Mouse (Mus musculus): ENCODE results near the gene Hk1. TPM values are rescaled to one million over a fixed set of nuclear protein-coding genes. Genes with fewer than 3 reads are reported as not detected.

Hk1 gene
- polyA plus RNA-seq, 1 experiment from 2014 or later: 28.2 TPM

DNA sequence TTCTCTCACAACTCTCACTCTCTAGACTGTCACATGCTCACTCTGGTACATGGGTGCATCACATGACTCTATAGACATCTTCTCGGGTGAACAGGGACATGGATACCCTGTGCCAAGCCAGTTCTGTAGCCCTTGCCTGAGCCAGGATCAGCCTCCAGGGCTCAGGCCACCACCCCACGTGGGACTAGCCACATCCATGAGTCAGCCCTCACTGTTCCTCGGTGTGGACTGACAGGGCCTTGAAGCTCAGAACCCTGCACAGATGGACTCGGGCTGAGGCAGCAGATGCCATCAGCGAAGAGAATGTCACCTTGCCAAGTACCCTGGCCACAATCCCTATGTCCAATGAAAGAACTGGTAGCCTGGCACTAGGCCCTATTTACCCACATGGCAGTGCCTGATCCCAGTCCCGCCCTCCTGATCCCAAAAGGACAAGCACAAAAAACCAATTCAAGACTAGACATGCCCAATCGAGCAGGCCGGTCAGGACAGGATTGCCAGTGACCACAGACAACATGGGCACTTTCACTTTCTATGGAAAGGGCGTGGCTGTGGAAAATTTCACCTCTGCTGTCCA, 59.2 kb downstream of the Hk1 start:
- no peaks in the 10 kb centered on the region for H3K27me3 ChIP-seq (ENCODE audit: control insufficient read depth, insufficient read depth, low read length)
- WGBS: 85% methylated on average over 9 of the region's 9 CpGs
- H3K9ac ChIP-seq (ENCODE audit: low read length): no peak overlapping the region
- H3K4me3 ChIP-seq (ENCODE audit: low read depth, low read length): no peak overlapping the region
- no peaks in the 10 kb centered on the region for H3K9me3 ChIP-seq (ENCODE audit: control insufficient read depth, low read length)
- DNase-seq (ENCODE audit: low spot score) (no peak), ATAC-seq (replicated peaks; ENCODE audit: low FRiP score) (no peak)
- no peaks in the 10 kb centered on the region for H3K4me1 ChIP-seq (replicated peaks; ENCODE audit: control insufficient read depth, insufficient read depth, low read length)
- H3K27ac ChIP-seq (ENCODE audit: low read depth, low read length): no peak overlapping the region
- no peaks in the 10 kb centered on the region for H3K36me3 ChIP-seq (ENCODE audit: control insufficient read depth, insufficient read depth, low read length)
- H3K4me2 ChIP-seq (ENCODE audit: low read depth, low read length, severe bottlenecking): no peak overlapping the region

DNA sequence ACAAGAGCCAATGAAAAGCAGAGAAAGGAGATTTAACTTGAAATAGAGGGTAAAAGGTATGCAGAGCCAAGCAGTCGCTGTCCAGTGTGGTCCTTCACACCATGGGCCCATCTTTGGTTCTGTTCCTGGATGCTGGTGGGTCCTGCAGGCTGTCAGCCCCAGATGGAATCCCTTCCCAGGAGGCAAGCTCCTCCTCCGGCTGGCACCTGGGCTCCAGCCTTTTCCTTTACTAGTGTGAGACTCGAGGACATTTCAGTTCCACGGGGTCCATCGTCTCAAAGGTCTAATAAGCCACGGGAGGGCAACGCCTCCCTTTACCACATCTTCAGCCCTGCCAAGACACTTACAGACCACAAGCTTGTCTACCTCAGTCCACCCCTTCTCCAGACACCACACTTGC, 60.6 kb downstream of the Hk1 start:
- Histone ChIP-seq H3K36me3 (ENCODE audit: control insufficient read depth, insufficient read depth, low read length) (no peaks in the 10 kb centered on the region), H3K9me3 (ENCODE audit: control insufficient read depth, low read length) (no peaks in the 10 kb centered on the region), H3K4me1 (replicated peaks; ENCODE audit: control insufficient read depth, insufficient read depth, low read length) (no peaks in the 10 kb centered on the region), H3K27ac (ENCODE audit: low read depth, low read length) (no peak overlapping the region), H3K27me3 (ENCODE audit: control insufficient read depth, insufficient read depth, low read length) (no peaks in the 10 kb centered on the region), H3K4me2 (ENCODE audit: low read depth, low read length, severe bottlenecking) (no peak overlapping the region), H3K9ac (ENCODE audit: low read length) (no peak overlapping the region), H3K4me3 (ENCODE audit: low read depth, low read length) (no peak overlapping the region)
- DNase-seq (ENCODE audit: low spot score): no peak
- ATAC-seq (replicated peaks; ENCODE audit: low FRiP score): no peak
- WGBS: 86% methylated on average over 7 of the region's 7 CpGs

DNA sequence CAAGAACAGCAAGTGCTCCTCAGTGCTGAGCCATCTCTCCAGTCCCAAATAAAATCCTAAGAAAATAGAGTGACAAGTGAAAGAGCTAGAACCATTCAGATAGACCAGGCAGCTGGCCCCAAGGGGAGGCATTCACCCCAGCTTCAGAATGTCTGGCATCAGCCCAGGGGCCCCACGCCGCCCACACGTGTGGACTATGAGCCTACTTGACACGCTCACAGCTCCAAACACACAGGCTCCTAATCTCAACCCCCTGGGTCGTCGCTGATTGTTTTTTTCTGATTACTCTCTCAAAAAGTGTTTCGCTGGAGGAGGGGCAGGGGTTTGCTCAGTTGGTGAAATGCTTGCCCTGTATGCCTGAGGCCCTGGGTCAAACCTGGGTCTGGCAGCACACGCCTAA, 63.2 kb downstream of the Hk1 start:
- Histone ChIP-seq H3K9me3 (ENCODE audit: control insufficient read depth, low read length) (no peaks in the 10 kb centered on the region), H3K36me3 (ENCODE audit: control insufficient read depth, insufficient read depth, low read length) (no peaks in the 10 kb centered on the region), H3K4me1 (replicated peaks; ENCODE audit: control insufficient read depth, insufficient read depth, low read length) (0 out of 2 replicates have a peak, but pooled peaks cover under 1% of the 10 kb centered on the region), H3K27ac (ENCODE audit: low read depth, low read length) (no peak overlapping the region), H3K4me3 (ENCODE audit: low read depth, low read length) (no peak overlapping the region), H3K9ac (ENCODE audit: low read length) (no peak overlapping the region), H3K27me3 (ENCODE audit: control insufficient read depth, insufficient read depth, low read length) (no peaks in the 10 kb centered on the region), H3K4me2 (ENCODE audit: low read depth, low read length, severe bottlenecking) (no peak overlapping the region)
- no peak for ATAC-seq (replicated peaks; ENCODE audit: low FRiP score)
- 59% methylated on average over 8 of the region's 8 CpGs for WGBS
- no peak for DNase-seq (ENCODE audit: low spot score)

DNA sequence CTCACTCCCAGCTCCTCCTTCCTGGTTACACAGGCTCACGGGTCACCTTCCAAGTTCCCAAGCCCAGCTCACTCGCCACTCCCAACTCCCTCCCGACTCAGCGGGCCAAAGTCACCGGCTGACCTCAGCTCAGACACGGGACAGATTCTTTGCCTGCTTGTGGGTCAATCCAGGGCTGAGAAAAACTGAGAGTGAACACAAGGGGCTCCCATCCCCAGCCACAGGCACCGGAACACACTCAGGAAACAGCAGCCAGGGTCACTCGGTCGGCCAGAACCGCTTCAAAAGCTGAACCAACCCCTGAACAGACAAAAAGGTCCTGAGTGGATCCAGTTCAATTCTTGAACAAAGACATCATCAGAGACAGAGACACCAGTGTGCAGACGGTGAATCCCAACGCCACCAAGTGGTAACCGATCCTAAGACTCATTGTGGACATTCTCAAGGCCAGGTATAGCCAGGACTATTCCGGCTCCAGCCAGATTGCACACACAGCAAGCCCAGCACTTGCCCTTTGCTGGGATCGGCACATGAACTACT, 65.8 kb downstream of the Hk1 start:
- Histone ChIP-seq H3K27ac (ENCODE audit: low read depth, low read length) (no peak overlapping the region), H3K9me3 (ENCODE audit: control insufficient read depth, low read length) (no peaks in the 10 kb centered on the region), H3K4me1 (replicated peaks; ENCODE audit: control insufficient read depth, insufficient read depth, low read length) (0 out of 2 replicates have a peak, but pooled peaks cover 2% of the 10 kb centered on the region), H3K36me3 (ENCODE audit: control insufficient read depth, insufficient read depth, low read length) (no peaks in the 10 kb centered on the region), H3K27me3 (ENCODE audit: control insufficient read depth, insufficient read depth, low read length) (no peaks in the 10 kb centered on the region), H3K4me3 (ENCODE audit: low read depth, low read length) (no peak overlapping the region), H3K4me2 (ENCODE audit: low read depth, low read length, severe bottlenecking) (no peak overlapping the region), H3K9ac (ENCODE audit: low read length) (no peak overlapping the region)
- WGBS: 65% methylated on average over 15 of the region's 15 CpGs
- no peak for DNase-seq (ENCODE audit: low spot score)
- no peak for ATAC-seq (replicated peaks; ENCODE audit: low FRiP score)

DNA sequence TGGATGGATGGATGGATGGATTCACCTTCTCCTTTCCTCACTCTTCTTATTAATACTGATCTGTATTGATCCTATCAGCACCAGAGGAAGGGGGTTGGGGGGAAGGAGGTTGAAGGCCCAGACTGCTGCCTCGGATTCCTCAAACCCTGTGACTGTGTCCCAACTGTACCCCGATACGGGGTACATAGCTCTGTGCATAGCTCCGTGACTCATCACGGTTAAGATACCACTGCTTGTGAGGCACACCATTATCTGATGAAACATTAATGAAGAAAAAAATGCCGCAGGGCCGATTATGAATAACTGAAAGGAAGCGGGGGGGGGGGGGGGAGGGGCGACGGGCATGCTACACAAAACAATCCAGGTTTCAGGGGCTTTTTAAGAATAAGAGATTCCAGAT, 66.6 kb downstream of the Hk1 start:
- Histone ChIP-seq H3K4me2 (ENCODE audit: low read depth, low read length, severe bottlenecking) (no peak overlapping the region), H3K4me1 (replicated peaks; ENCODE audit: control insufficient read depth, insufficient read depth, low read length) (0 out of 2 replicates have a peak, but pooled peaks cover 2% of the 10 kb centered on the region), H3K36me3 (ENCODE audit: control insufficient read depth, insufficient read depth, low read length) (no peaks in the 10 kb centered on the region), H3K27ac (ENCODE audit: low read depth, low read length) (no peak overlapping the region), H3K4me3 (ENCODE audit: low read depth, low read length) (no peak overlapping the region), H3K27me3 (ENCODE audit: control insufficient read depth, insufficient read depth, low read length) (no peaks in the 10 kb centered on the region), H3K9me3 (ENCODE audit: control insufficient read depth, low read length) (no peaks in the 10 kb centered on the region), H3K9ac (ENCODE audit: low read length) (no peak overlapping the region)
- WGBS: 83% methylated on average over 10 of the region's 10 CpGs
- no peak for DNase-seq (ENCODE audit: low spot score)
- ATAC-seq (replicated peaks; ENCODE audit: low FRiP score): no peak

DNA sequence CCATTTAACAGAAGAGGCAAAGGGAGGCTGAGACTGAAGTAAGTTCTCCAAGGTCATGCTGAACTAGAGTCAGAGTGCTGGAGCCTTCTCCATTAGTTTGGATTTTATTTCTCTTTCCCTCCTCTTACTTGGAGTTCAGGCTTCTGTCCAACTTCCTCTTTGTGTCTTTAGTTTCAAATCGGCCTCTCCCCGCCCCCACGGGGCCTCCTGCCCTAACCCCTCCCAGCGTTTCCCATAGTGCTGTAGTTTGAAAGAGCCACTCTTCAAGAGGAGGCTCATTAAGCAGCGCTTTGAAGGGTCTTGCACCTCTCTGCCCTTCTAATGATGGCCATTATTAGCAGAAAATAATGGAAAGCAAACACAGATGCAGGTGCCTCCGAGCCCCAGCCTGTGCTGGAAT, 68.2 kb downstream of the Hk1 start:
- peak; percentile 70 for DNase-seq (ENCODE audit: low spot score)
- WGBS: 33% methylated on average over 6 of the region's 6 CpGs
- Histone ChIP-seq H3K4me2 (ENCODE audit: low read depth, low read length, severe bottlenecking) (no peak overlapping the region), H3K4me1 (replicated peaks; ENCODE audit: control insufficient read depth, insufficient read depth, low read length) (0 out of 2 replicates have a peak, but pooled peaks cover 2% of the 10 kb centered on the region), H3K4me3 (ENCODE audit: low read depth, low read length) (no peak overlapping the region), H3K9ac (ENCODE audit: low read length) (no peak overlapping the region), H3K9me3 (ENCODE audit: control insufficient read depth, low read length) (no peaks in the 10 kb centered on the region), H3K27me3 (ENCODE audit: control insufficient read depth, insufficient read depth, low read length) (no peaks in the 10 kb centered on the region), H3K36me3 (ENCODE audit: control insufficient read depth, insufficient read depth, low read length) (no peaks in the 10 kb centered on the region), H3K27ac (ENCODE audit: low read depth, low read length) (no peak overlapping the region)
- ATAC-seq (replicated peaks; ENCODE audit: low FRiP score): peak; percentile 71; the same call in 1 of the 2 replicates

DNA sequence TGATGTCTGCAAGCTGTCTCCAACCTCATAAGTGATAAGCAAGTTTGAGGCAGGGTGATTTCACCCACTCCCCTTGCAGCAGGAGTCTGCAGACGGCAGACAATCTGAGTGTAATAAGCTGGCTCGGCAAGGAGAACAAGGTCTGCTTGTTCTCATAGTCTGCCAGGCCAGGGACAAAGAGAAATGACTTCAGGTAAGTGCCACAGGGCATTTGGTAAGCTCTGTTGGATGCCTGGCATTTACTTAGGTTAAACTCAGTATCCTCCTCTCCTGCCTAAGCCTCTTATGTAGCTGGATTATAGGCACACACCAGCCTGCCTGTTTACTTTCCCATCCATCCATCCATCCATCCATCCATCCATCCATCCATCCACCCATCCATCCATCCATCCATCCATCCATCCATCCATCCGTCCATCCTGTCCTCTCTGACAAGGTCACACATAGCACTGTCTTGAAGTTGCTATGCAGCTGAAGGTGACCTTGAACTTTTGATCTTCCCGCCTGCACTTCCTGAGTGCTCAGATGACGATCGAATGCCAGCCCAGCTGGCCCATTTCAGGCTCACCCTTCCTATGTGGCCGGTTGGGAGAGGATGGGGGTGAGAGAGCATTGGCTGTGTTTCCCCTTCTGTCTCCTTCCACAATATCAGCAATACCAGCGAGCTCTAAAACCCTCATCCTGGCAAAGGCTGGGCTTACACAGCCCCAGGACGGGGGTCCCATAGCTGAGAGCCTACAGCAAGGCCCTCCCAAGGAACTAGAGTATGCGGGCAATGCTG, 69.3 kb downstream of the Hk1 start:
- H3K27me3 ChIP-seq (ENCODE audit: control insufficient read depth, insufficient read depth, low read length): no peaks in the 10 kb centered on the region
- no peak for ATAC-seq (replicated peaks; ENCODE audit: low FRiP score)
- DNase-seq (ENCODE audit: low spot score): no peak
- no peaks in the 10 kb centered on the region for H3K36me3 ChIP-seq (ENCODE audit: control insufficient read depth, insufficient read depth, low read length)
- 85% methylated on average over 10 of the region's 10 CpGs for WGBS
- no peak overlapping the region for H3K4me3 ChIP-seq (ENCODE audit: low read depth, low read length)
- 0 out of 2 replicates have a peak, but pooled peaks cover 2% of the 10 kb centered on the region for H3K4me1 ChIP-seq (replicated peaks; ENCODE audit: control insufficient read depth, insufficient read depth, low read length)
- H3K4me2 ChIP-seq (ENCODE audit: low read depth, low read length, severe bottlenecking): no peak overlapping the region
- no peaks in the 10 kb centered on the region for H3K9me3 ChIP-seq (ENCODE audit: control insufficient read depth, low read length)
- H3K9ac ChIP-seq (ENCODE audit: low read length): no peak overlapping the region
- H3K27ac ChIP-seq (ENCODE audit: low read depth, low read length): no peak overlapping the region

DNA sequence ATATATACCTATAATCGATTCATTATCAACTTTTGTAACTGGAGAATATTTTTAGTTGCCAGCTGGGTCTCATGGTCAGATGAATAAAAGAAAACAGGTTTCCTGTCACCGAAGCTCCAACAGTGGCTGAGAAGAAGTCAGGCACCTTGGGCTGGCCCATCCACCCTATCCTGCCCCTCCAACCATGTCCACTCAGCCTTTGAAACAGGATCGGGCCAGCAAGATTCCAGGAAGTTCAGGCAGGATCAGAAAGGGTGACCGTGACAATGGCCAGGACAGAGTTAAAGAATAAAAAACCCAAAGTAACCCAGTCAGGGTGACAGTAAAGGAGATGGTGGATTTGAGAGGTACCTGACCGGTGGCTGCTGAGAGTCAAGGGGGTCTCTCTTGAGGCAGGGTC, 70.1 kb downstream of the Hk1 start:
- 89% methylated on average over 5 of the region's 5 CpGs for WGBS
- 0 out of 2 replicates have a peak, but pooled peaks cover 2% of the 10 kb centered on the region for H3K4me1 ChIP-seq (replicated peaks; ENCODE audit: control insufficient read depth, insufficient read depth, low read length)

More for the DNA sequence above, 70.1 kb downstream of the Hk1 start:
- Histone ChIP-seq H3K4me2 (ENCODE audit: low read depth, low read length, severe bottlenecking) (no peak overlapping the region), H3K27ac (ENCODE audit: low read depth, low read length) (no peak overlapping the region), H3K27me3 (ENCODE audit: control insufficient read depth, insufficient read depth, low read length) (no peaks in the 10 kb centered on the region), H3K9me3 (ENCODE audit: control insufficient read depth, low read length) (no peaks in the 10 kb centered on the region), H3K4me3 (ENCODE audit: low read depth, low read length) (no peak overlapping the region), H3K9ac (ENCODE audit: low read length) (no peak overlapping the region), H3K36me3 (ENCODE audit: control insufficient read depth, insufficient read depth, low read length) (no peaks in the 10 kb centered on the region)
- ATAC-seq (replicated peaks; ENCODE audit: low FRiP score) (no peak), DNase-seq (ENCODE audit: low spot score) (no peak)

Measured in forebrain, embryonic 11.5 days (tissue).